Mouse (Mus musculus): ENCODE results near the gene Slit1.

- no peak for TF ChIP-seq EP300 (IDR thresholded peaks at IDR 0.05; ENCODE audit: low read length)
- TF ChIP-seq USF1 (IDR thresholded peaks at IDR 0.05; ENCODE audit: low read depth, low read length) = no peak
- TF ChIP-seq CHD2 (IDR thresholded peaks at IDR 0.05; ENCODE audit: low read length) = no peak
- no peak for TF ChIP-seq MAX (IDR thresholded peaks at IDR 0.05; ENCODE audit: low read length)
- TF ChIP-seq CTCF (conservative IDR thresholded peaks at IDR 0.05 in 1 of 2, IDR thresholded peaks at IDR 0.05 in 1 of 2; ENCODE audit: low read depth in 2 of 2, low read length in 2 of 2) = no peak
- no peak for TF ChIP-seq POLR2A (IDR thresholded peaks at IDR 0.05; ENCODE audit: low read depth, low read length)
- no peak for TF ChIP-seq BHLHE40 (IDR thresholded peaks at IDR 0.05; ENCODE audit: low read depth, low read length)
- TF ChIP-seq MYC (IDR thresholded peaks at IDR 0.05; ENCODE audit: low read depth, low read length) = no peak
- no peak for TF ChIP-seq POLR2AphosphoS2 (IDR thresholded peaks at IDR 0.05; ENCODE audit: low read depth, low read length)
These were observed 37.2 kb downstream of the Slit1 start for GRCm38 (mm10) chr19:41706094-41706828.

Measured in CH12.LX (cell line).